Mouse (Mus musculus): ENCODE results near the gene Tns1.

GRCm38 (mm10) chr1:74085566-74085965 lies 38.7 kb downstream of the Tns1 start:
- TF ChIP-seq CTCF (IDR thresholded peaks at IDR 0.05; ENCODE audit: low read depth, low read length), result no peak
- TF ChIP-seq POLR2A (IDR thresholded peaks at IDR 0.05; ENCODE audit: borderline replicate concordance, low read depth, low read length), result no peak

Measured in bone marrow macrophage, adult 2 months (primary cell).